Mouse (Mus musculus) midbrain, postnatal 0 days (tissue): ENCODE results near the gene Cisd1. TPM values are rescaled to one million over a fixed set of nuclear protein-coding genes. Genes with fewer than 3 reads are reported as not detected.

ENCODE experiments used
- ATAC-seq: fragments of 200-750 bp; cut with Nextera tagmentation; 2 replicates; pipeline ENCODE4 v1.8.0; 2017; ENCODE audit warnings: moderate number of reproducible peaks, mild to moderate bottlenecking, moderate TSS enrichment, moderate library complexity; ENCODE audit not compliant: low FRiP score
- DNase-seq: peaks from one replicate; pipeline ENCODE4 v3.0.0-alpha.2; 2015; ENCODE audit warnings: low spot score
- H3K27ac ChIP-seq: fragments of 300-500 bp; sonication (generic); 2 replicates; pipeline ENCODE4 v1.5.1; 2014; ENCODE audit warnings: low read depth, mild to moderate bottlenecking, low read length, mixed read lengths
- H3K27me3 ChIP-seq: fragments of 300-500 bp; sonication (generic); 2 replicates; pipeline ENCODE4 v1.6.1; 2014; ENCODE audit warnings: low read length, control low read depth, mixed read lengths; ENCODE audit not compliant: insufficient read depth
- H3K36me3 ChIP-seq: fragments of 300-500 bp; sonication (generic); 2 replicates; pipeline ENCODE4 v1.6.1; 2014; ENCODE audit warnings: low read length, control low read depth, mixed read lengths; ENCODE audit not compliant: insufficient read depth
- H3K4me1 ChIP-seq: fragments of 300-500 bp; sonication (generic); 2 replicates; pipeline ENCODE4 v1.6.1; 2014; ENCODE audit warnings: mild to moderate bottlenecking, control low read depth, antibody characterized with exemption, low read length, mixed read lengths; ENCODE audit not compliant: insufficient read depth
- H3K4me2 ChIP-seq: fragments of 300-500 bp; sonication (generic); 2 replicates; pipeline ENCODE4 v1.6.1; 2014; ENCODE audit warnings: low read depth, mild to moderate bottlenecking, low read length, mixed read lengths; ENCODE audit not compliant: poor library complexity, severe bottlenecking
- H3K4me3 ChIP-seq: fragments of 300-500 bp; sonication (generic); 2 replicates; pipeline ENCODE4 v1.5.1; 2014; ENCODE audit warnings: low read depth, mild to moderate bottlenecking, low read length, moderate library complexity
- H3K9ac ChIP-seq: fragments of 300-500 bp; sonication (generic); replicated peaks from 2 replicates; pipeline ENCODE4 v1.6.1; 2014; ENCODE audit warnings: mild to moderate bottlenecking, low read length, moderate library complexity, mixed read lengths; ENCODE audit not compliant: poor library complexity, severe bottlenecking
- H3K9me3 ChIP-seq: fragments of 300-500 bp; sonication (generic); 2 replicates; pipeline ENCODE4 v1.6.1; 2016; ENCODE audit warnings: low read length, control low read depth
- CTCF ChIP-seq: IDR thresholded peaks from 2 replicates; pipeline ENCODE4 v1.5.1; 2016; ENCODE audit warnings: antibody characterized with exemption, mild to moderate bottlenecking
- WGBS: fragments of 180-500 bp; shearing (Covaris S2); extraction: QIAGEN DNeasy Blood & Tissue Kit; methylation state at CpG from one replicate; pipeline ENCODE4 v1.1.7; 2014; 5-methylcytosine and 5-hydroxymethylcytosine counted together
- polyA plus RNA-seq: library from polyadenylated mRNA; unstranded; fragments of >200 nt; fragmentation: Nextera tagmentation; extraction: Ambion mirVana; gene quantifications from 2 replicates; pipeline ENCODE4 v1.2.1, GENCODE M21; 2015
- total RNA-seq: library from RNA; depleted of rRNA; stranded (reverse); fragments of >200 nt; gene quantifications from 2 replicates; pipeline ENCODE4 v1.2.3, GENCODE M21; 2014

Cisd1 gene
- total and polyA plus RNA-seq, 2 experiments from 2014 or later = 92.1 to 378 TPM

DNA sequence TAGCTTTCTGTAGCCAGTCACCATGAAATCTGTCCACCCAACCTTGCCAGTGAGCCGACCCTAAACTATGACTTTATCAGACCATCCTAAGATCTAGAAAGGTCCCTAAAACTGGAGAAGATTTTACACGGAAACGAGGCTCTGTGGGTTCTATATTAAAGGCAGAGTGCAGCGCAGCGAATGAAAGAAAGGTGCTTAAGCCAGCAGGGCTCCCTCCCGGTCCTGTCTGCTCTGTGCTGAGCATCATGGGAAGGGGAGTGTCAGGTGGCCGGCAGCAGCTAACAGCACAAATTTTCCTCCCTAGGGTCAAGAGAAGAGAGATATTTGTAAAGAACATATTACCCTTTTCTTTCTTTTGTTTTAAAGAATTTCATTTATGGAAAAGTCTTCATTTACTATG is 37.4 kb upstream of the Cisd1 start:
- no peak for DNase-seq
- 81% methylated on average over 7 of the region's 7 CpGs for WGBS
- no peak overlapping the region for H3K4me3 ChIP-seq
- H3K4me1 ChIP-seq = no peaks in the 10 kb centered on the region
- no peaks in the 10 kb centered on the region for H3K9me3 ChIP-seq
- H3K27me3 ChIP-seq = no peaks in the 10 kb centered on the region
- no peak overlapping the region for H3K4me2 ChIP-seq
- peaks cover 23% of the 10 kb centered on the region for H3K36me3 ChIP-seq
- H3K27ac ChIP-seq = no peak overlapping the region
- no peak for TF ChIP-seq CTCF
- no peak overlapping the region for H3K9ac ChIP-seq
- no peak for ATAC-seq

DNA sequence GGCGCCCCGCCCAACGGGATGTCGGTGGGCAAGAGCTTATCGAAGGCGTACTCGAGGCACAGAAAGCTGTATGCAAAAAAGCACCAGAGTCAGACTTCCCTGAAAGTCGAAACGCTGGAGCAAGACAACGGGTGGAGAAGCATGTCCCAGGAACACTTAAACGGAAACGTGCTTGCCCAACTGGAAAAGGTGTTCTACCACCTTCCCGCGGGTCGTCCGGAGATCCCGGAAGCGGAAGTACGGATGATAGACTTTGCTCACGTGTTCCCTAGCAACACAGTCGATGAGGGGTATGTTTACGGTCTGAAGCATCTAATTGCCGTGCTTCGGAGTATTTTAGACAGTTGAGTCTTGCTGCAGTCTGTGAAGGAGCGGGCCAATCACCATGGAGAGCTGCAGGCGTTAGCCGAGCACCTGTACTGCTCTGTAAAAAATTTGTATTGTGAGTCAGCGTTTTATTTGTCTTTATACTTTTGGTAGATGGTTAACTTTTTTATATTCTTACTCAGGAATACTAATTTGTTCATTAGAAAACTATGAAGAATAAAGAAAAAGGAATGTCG is 36.8 kb upstream of the Cisd1 start:
- ATAC-seq = no peak
- Histone ChIP-seq H3K4me2 (no peak overlapping the region), H3K36me3 (peaks cover 27% of the 10 kb centered on the region), H3K27me3 (no peaks in the 10 kb centered on the region), H3K4me3 (no peak overlapping the region), H3K9me3 (no peaks in the 10 kb centered on the region), H3K9ac (no peak overlapping the region), H3K4me1 (no peaks in the 10 kb centered on the region), H3K27ac (no peak overlapping the region)
- DNase-seq = no peak
- no peak for TF ChIP-seq CTCF
- 93% methylated on average over 29 of the region's 29 CpGs for WGBS

DNA sequence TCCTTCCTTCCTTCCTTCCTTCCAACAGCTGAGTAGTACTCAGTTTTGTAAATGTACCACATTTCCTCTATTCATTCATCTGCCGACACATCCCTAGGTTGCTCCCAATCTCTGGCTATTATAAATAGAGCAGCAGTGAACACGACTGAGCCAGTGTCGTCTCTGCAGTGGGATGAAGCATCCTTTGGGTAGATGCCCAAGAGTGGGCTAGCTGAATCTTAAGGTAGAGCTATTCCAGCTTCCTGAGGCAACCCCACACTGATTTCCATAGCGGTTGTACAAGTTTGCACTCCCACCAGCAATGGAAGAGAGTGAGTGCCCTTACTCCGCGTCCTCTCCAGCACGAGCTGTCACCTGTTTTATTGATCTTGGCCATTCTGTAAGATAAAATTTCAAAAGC is 35.7 kb upstream of the Cisd1 start:
- Histone ChIP-seq H3K27me3 (no peaks in the 10 kb centered on the region), H3K9me3 (no peaks in the 10 kb centered on the region), H3K4me3 (no peak overlapping the region), H3K27ac (no peak overlapping the region), H3K4me1 (no peaks in the 10 kb centered on the region), H3K9ac (no peak overlapping the region), H3K36me3 (peaks cover 29% of the 10 kb centered on the region), H3K4me2 (no peak overlapping the region)
- DNase-seq (no peak), ATAC-seq (no peak)
- WGBS = 96% methylated on average over 7 of the region's 7 CpGs
- no peak for TF ChIP-seq CTCF

DNA sequence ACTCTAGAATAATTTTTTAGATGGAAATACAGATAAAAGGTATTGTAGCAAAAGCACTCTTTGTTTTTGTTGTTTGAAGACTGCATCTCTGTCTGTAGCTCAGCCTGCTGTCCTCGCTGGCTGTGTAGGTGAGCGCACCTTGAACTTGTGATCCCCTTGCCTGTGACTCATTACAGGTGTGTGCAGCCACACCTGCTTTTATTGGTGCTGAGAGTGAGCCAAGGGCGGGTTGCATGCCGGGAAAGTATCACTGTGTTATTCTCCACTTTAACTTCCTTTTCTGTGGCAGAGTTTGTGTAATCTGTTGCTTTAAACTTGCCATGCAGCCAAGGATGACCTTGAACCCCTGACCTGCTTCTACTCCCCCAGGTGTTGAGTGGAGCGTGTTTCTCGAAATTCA is 31.3 kb upstream of the Cisd1 start:
- Histone ChIP-seq H3K36me3 (peaks cover 23% of the 10 kb centered on the region), H3K4me1 (no peaks in the 10 kb centered on the region), H3K27ac (no peak overlapping the region), H3K9me3 (no peaks in the 10 kb centered on the region), H3K4me3 (no peak overlapping the region), H3K9ac (no peak overlapping the region), H3K4me2 (no peak overlapping the region), H3K27me3 (no peaks in the 10 kb centered on the region)
- ATAC-seq = no peak
- WGBS = 95% methylated on average over 6 of the region's 6 CpGs
- DNase-seq = no peak
- no peak for TF ChIP-seq CTCF

DNA sequence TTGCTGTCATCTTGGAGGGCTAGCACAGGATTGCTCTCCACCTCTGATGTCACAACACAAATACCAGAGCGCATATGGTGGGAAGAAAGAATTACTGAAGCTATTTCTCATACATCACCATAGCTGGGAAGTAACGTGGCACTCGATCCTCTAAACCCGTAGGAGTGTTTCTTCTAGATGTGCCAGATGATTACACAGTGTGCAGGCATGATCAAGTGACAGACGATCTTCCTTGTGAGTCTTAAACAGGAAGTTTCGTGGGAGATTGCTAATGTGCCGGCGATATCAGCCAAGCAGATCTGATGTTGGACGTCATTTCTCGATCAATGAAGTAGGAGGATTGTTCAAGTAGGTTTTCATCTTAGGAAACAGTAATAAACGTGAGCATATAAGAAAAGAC is 29.0 kb upstream of the Cisd1 start:
- ATAC-seq (no peak), DNase-seq (no peak)
- Histone ChIP-seq H3K27ac (no peak overlapping the region), H3K4me1 (no peaks in the 10 kb centered on the region), H3K4me3 (no peak overlapping the region), H3K4me2 (no peak overlapping the region), H3K9me3 (no peaks in the 10 kb centered on the region), H3K27me3 (no peaks in the 10 kb centered on the region), H3K36me3 (peaks cover 10% of the 10 kb centered on the region), H3K9ac (no peak overlapping the region)
- WGBS = 95% methylated on average over 11 of the region's 11 CpGs
- no peak for TF ChIP-seq CTCF

DNA sequence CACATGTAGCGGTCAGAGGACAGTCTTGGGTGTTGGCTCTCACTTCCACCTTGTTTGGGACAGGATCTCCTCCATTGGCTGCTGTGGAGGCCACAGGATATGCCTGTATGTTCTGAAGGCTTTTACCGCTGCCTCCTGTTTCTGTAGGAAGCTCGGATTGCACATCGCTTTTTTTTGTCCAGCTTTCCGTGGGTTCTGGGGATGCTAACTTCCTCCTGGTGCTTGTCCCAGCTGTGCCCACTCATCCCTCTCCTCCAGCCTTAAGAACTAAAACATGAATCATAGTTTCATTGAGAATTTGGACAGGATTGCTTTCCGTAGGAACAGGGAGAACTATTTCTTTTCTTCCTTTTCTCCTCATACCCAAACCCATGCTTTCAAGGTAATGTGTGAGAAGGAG is 27.1 kb upstream of the Cisd1 start:
- Histone ChIP-seq H3K4me2 (no peak overlapping the region), H3K36me3 (peaks cover 10% of the 10 kb centered on the region; the same call in 1 of the 2 replicates), H3K9ac (no peak overlapping the region), H3K27ac (no peak overlapping the region), H3K9me3 (no peaks in the 10 kb centered on the region), H3K4me1 (no peaks in the 10 kb centered on the region), H3K4me3 (no peak overlapping the region), H3K27me3 (no peaks in the 10 kb centered on the region)
- DNase-seq = no peak
- no peak for ATAC-seq
- WGBS = 90% methylated on average over 6 of the region's 6 CpGs
- no peak for TF ChIP-seq CTCF
